Mouse (Mus musculus): ENCODE data around the gene Olfr589. TPM values are rescaled to one million over a fixed set of nuclear protein-coding genes. Genes with fewer than 3 reads are reported as not detected.
"Not testable (repeated sequence)": the region's sequence is repeated elsewhere in the genome, so short reads cannot be mapped to it uniquely, and the experiment has no call there.

Gene Olfr589
- not detected for total RNA-seq (2021)

GRCm38 (mm10) chr7:103156256-103156655 is at the start of gene Olfr589:
TSS of gene Olfr589 (minus strand) at chr7:103156356.
- no peak for DNase-seq

GRCm38 (mm10) chr7:103184503-103184902 is 28.3 kb upstream of the Olfr589 start, which contains the start of gene Olfr592:
TSS of gene Olfr592 (plus strand) at chr7:103184803.
- not testable (repeated sequence) for DNase-seq

- DNase-seq: no peak
Observed at GRCm38 (mm10) chr7:103178240-103178639, 22.1 kb upstream of the Olfr589 start, which contains the start of gene Olfr591. TSS of gene Olfr591 (minus strand) at chr7:103178340.

GRCm38 (mm10) chr7:103169697-103170096 is 13.5 kb upstream of the Olfr589 start:
- DNase-seq: no peak

- DNase-seq: no peak
Observed at GRCm38 (mm10) chr7:103140579-103140978, 15.6 kb downstream of the Olfr589 start, which contains the start of gene Olfr588-ps1. TSS of gene Olfr588-ps1 (plus strand) at chr7:103140879.

- DNase-seq: no peak
Observed at GRCm38 (mm10) chr7:103125538-103125937, 30.6 kb downstream of the Olfr589 start, which contains the start of gene Olfr586. TSS of gene Olfr586 (minus strand) at chr7:103125638.

GRCm38 (mm10) chr7:103119406-103119805 is 36.8 kb downstream of the Olfr589 start:
- DNase-seq: no peak

Other genes starting within 250 kb of the Olfr589 start
- gene Olfr571, start 238.8 kb downstream of the Olfr589 start, total RNA-seq (2021): not detected
- gene Olfr572, start 231.9 kb downstream of the Olfr589 start, total RNA-seq (2021): not detected
- not detected for gene Olfr573-ps1, start 213.8 kb downstream of the Olfr589 start, total RNA-seq (2021)
- not detected for gene Olfr574, start 207.9 kb downstream of the Olfr589 start, total RNA-seq (2021)
- gene Olfr575, start 197.6 kb downstream of the Olfr589 start, total RNA-seq (2021): not detected
- gene Olfr576, start 193.7 kb downstream of the Olfr589 start, total RNA-seq (2021): not detected
- not detected for gene Olfr577, start 180.4 kb downstream of the Olfr589 start, total RNA-seq (2021)
- gene Olfr578, start 167.0 kb downstream of the Olfr589 start, total RNA-seq (2021): not detected
- not detected for gene Olfr582, start 118.3 kb downstream of the Olfr589 start, total RNA-seq (2021)
- not detected for gene Olfr583, start 105.1 kb downstream of the Olfr589 start, total RNA-seq (2021)
- gene Olfr584, start 74.5 kb downstream of the Olfr589 start, total RNA-seq (2021): not detected
- gene Olfr585, start 58.6 kb downstream of the Olfr589 start, total RNA-seq (2021): not detected
- not detected for gene Olfr586, start 30.7 kb downstream of the Olfr589 start, total RNA-seq (2021)
- not detected for gene Olfr588-ps1, start 15.5 kb downstream of the Olfr589 start, total RNA-seq (2021)
- not detected for gene Olfr591, start 22.0 kb upstream of the Olfr589 start, total RNA-seq (2021)
- gene Olfr592, start 28.4 kb upstream of the Olfr589 start, total RNA-seq (2021): not detected
- not detected for gene Olfr593, start 55.5 kb upstream of the Olfr589 start, total RNA-seq (2021)
- gene Olfr594, start 60.6 kb upstream of the Olfr589 start, total RNA-seq (2021): not detected
- gene Usp17ld, start 96.1 kb upstream of the Olfr589 start, total RNA-seq (2021): not detected
- gene Olfr596, start 149.3 kb upstream of the Olfr589 start, total RNA-seq (2021): not detected
- gene Olfr597, start 160.0 kb upstream of the Olfr589 start, total RNA-seq (2021): not detected
- not detected for gene Olfr598, start 167.2 kb upstream of the Olfr589 start, total RNA-seq (2021)
- gene Olfr599, start 179.6 kb upstream of the Olfr589 start, total RNA-seq (2021): not detected
- gene Olfr600, start 193.3 kb upstream of the Olfr589 start, total RNA-seq (2021): not detected
- gene Olfr601, start 206.3 kb upstream of the Olfr589 start, total RNA-seq (2021): not detected
- not detected for gene Olfr603, start 229.8 kb upstream of the Olfr589 start, total RNA-seq (2021)

Measured in layer of hippocampus, postnatal 36 days (tissue).